Mouse (Mus musculus) kidney, adult 2 months (tissue): ENCODE results near the gene Lrpap1. TPM values are rescaled to one million over a fixed set of nuclear protein-coding genes. Genes with fewer than 3 reads are reported as not detected.

ENCODE experiments used
- DNase-seq: peaks from one replicate; pipeline ENCODE4 v3.0.0; 2021
- H3K27ac ChIP-seq: fragments of 200-500 bp; 2 replicates; pipeline ENCODE4 v1.5.1; 2012; ENCODE audit warnings: low read depth, low read length, control low read depth, inconsistent platforms; ENCODE audit not compliant: insufficient read depth
- H3K27me3 ChIP-seq: fragments of 200-500 bp; replicated peaks from 2 replicates; pipeline ENCODE4 v1.6.1; 2012; ENCODE audit warnings: mild to moderate bottlenecking, moderate library complexity, low read length, inconsistent platforms; ENCODE audit not compliant: control insufficient read depth, insufficient read depth
- H3K36me3 ChIP-seq: fragments of 200-500 bp; 2 replicates; pipeline ENCODE4 v1.6.1; 2012; ENCODE audit warnings: mild to moderate bottlenecking, moderate library complexity, low read length, inconsistent platforms; ENCODE audit not compliant: control insufficient read depth, insufficient read depth
- H3K4me1 ChIP-seq: fragments of 200-500 bp; 2 replicates; pipeline ENCODE4 v1.6.1; 2011; ENCODE audit warnings: low read length; ENCODE audit not compliant: control insufficient read depth, insufficient read depth
- H3K4me3 ChIP-seq: fragments of 200-500 bp; 2 replicates; pipeline ENCODE4 v1.5.1; 2011; ENCODE audit warnings: mild to moderate bottlenecking, low read depth, low read length, control low read depth; ENCODE audit not compliant: insufficient read depth
- CTCF ChIP-seq: fragments of 200-500 bp; conservative IDR thresholded peaks from 2 replicates; pipeline ENCODE4 v1.5.1; 2011; ENCODE audit warnings: low read depth, mild to moderate bottlenecking, control low read depth, low read length, moderate library complexity, mixed read lengths; ENCODE audit not compliant: insufficient read depth, insufficient read length
- POLR2A ChIP-seq: fragments of 200-500 bp; IDR thresholded peaks from one replicate; pipeline ENCODE4 v1.6.1; 2011; ENCODE audit warnings: low read depth, low read length, control low read depth
- WGBS: fragments of 180-500 bp; shearing (Covaris S2); methylation state at CpG from one replicate; pipeline ENCODE4 v1.1.7; 2018; 5-methylcytosine and 5-hydroxymethylcytosine counted together
- polyA plus RNA-seq: library from polyadenylated mRNA; depleted of rRNA; stranded (reverse); fragments of >200 nt; gene quantifications from 2 replicates; pipeline ENCODE4 v1.2.3, GENCODE M21; 2012

Gene Lrpap1
- polyA plus RNA-seq, 1 experiment, result 314 TPM

DNA sequence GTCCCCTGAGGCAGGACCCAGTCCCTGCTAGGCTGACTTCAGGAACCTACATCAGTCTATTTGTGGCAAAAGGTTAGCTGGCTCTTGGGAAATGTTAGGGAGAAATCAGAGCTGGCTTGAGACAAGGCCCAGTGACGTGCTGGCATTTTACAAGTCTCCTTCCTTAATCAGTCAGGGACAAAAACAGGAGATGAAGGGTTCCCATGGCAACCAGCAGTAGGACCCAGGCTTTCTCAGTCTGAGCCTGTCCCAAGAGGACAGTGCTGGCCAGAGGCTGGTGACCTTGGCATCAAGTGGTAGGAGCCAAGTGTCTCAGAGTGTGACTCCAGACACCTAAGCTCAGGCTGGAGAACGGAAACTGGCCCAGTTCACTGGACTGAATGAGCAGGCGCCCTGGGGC lies 28.7 kb upstream of the Lrpap1 start:
- 83% methylated on average over 3 of the region's 3 CpGs for WGBS
- Histone ChIP-seq H3K4me3 (no peak overlapping the region), H3K36me3 (no peaks in the 10 kb centered on the region), H3K4me1 (no peaks in the 10 kb centered on the region), H3K27ac (no peak overlapping the region), H3K27me3 (no peaks in the 10 kb centered on the region)
- no peak for DNase-seq
- TF ChIP-seq POLR2A (no peak), CTCF (no peak)

- TF ChIP-seq CTCF, result no peak
- TF ChIP-seq POLR2A, result no peak
- Histone ChIP-seq H3K4me3 (no peak overlapping the region), H3K27ac (no peak overlapping the region), H3K4me1 (no peaks in the 10 kb centered on the region), H3K36me3 (no peaks in the 10 kb centered on the region), H3K27me3 (no peaks in the 10 kb centered on the region)
- DNase-seq, result no peak
- WGBS, result 91% methylated on average over 4 of the region's 4 CpGs
Observed at GRCm38 (mm10) chr5:35133468-35133867, 27.9 kb upstream of the Lrpap1 start.

- no peaks in the 10 kb centered on the region for H3K36me3 ChIP-seq
- TF ChIP-seq CTCF (no peak), POLR2A (no peak)
- DNase-seq, result no peak
- no peaks in the 10 kb centered on the region for H3K4me1 ChIP-seq
- 94% methylated on average over 9 of the region's 9 CpGs for WGBS
- no peaks in the 10 kb centered on the region for H3K27me3 ChIP-seq
- no peak overlapping the region for H3K4me3 ChIP-seq
- no peak overlapping the region for H3K27ac ChIP-seq
Observed at GRCm38 (mm10) chr5:35132278-35132980, 26.9 kb upstream of the Lrpap1 start.

DNA sequence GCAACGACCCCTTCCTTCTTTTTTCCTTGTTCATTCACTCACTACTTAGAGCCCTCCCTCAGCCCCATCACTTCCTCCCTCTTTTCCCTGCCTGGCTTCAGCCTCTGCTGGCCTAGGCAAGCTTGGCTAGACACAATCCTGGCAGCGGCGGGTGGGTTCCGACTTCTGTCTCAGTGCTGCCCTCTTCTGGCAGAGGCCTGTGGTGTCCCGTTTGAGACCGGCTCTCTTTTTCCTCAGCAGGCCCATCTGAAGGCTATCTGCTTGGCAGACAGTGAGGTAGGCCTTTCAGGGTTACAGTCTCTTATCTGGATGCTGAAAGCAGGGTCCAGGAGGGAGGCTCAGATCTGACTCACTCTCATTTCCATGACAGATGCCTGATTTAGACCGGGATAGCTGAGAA lies 26.2 kb upstream of the Lrpap1 start:
- no peak for TF ChIP-seq POLR2A
- peak; percentile 77 for TF ChIP-seq CTCF
- Histone ChIP-seq H3K27ac (no peak overlapping the region), H3K4me1 (no peaks in the 10 kb centered on the region), H3K27me3 (no peaks in the 10 kb centered on the region), H3K4me3 (no peak overlapping the region), H3K36me3 (no peaks in the 10 kb centered on the region)
- DNase-seq, result peak; percentile 88
- 10% methylated on average over 7 of the region's 7 CpGs for WGBS

GRCm38 (mm10) chr5:35131237-35131636 lies 25.7 kb upstream of the Lrpap1 start:
- peak; percentile 22 for DNase-seq
- Histone ChIP-seq H3K4me1 (no peaks in the 10 kb centered on the region), H3K36me3 (no peaks in the 10 kb centered on the region), H3K4me3 (no peak overlapping the region), H3K27ac (no peak overlapping the region), H3K27me3 (no peaks in the 10 kb centered on the region)
- TF ChIP-seq CTCF (peak; percentile 45; the same call in 1 of the 2 replicates), POLR2A (no peak)
- 0% methylated on average over 1 of the region's 1 CpGs for WGBS

DNA sequence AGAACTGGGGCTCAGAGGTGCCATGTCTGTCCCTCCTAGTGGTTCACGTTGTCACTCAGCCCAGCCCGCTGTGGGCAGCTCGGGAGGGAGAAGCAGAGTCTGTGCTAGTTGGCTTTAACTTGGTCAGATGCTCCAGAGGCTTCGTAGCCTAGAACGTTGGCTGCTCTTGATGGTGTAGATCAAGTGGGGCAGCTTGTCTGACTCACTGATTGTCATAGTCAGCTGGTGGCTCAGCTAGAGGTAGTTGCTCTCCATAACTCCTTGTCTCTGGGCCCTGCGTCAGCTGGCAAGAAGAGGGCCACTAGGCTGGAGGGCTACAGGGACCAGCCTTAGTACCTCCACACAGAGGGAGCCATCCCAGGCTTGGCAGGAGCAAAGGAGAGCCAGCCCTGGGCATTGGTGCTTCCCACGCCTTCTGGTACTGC lies 24.2 kb upstream of the Lrpap1 start:
- H3K4me3 ChIP-seq, result no peak overlapping the region
- no peak for DNase-seq
- TF ChIP-seq POLR2A (no peak), CTCF (no peak)
- no peaks in the 10 kb centered on the region for H3K36me3 ChIP-seq
- no peak overlapping the region for H3K27ac ChIP-seq
- no peaks in the 10 kb centered on the region for H3K4me1 ChIP-seq
- no peaks in the 10 kb centered on the region for H3K27me3 ChIP-seq
- WGBS, result 93% methylated on average over 7 of the region's 7 CpGs

DNA sequence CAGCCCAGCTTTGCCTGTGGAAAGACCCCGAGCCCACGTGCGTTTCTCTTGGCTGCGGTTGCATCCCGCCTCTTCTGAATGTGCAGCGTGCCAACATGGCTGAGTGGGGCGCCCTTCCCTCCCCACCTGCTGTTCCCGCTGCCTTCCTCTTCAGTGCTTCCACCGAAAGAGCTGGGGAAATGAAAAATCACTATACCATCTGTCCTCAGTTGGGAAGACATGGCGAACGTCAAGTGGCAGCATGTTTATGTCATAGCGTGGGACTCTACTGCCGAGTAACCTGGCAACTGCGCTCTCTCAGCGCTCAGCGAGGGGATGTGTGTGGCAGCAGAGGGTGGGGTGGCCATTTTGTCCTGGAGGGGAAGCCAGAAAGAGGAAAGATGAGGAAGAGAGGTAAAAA lies 23.6 kb upstream of the Lrpap1 start:
- TF ChIP-seq CTCF (no peak), POLR2A (no peak)
- no peak overlapping the region for H3K27ac ChIP-seq
- no peaks in the 10 kb centered on the region for H3K4me1 ChIP-seq
- DNase-seq, result no peak
- H3K27me3 ChIP-seq, result no peaks in the 10 kb centered on the region
- 91% methylated on average over 16 of the region's 16 CpGs for WGBS
- no peak overlapping the region for H3K4me3 ChIP-seq
- H3K36me3 ChIP-seq, result no peaks in the 10 kb centered on the region
